Mouse (Mus musculus): ENCODE results near the gene Whrn. TPM values are rescaled to one million over a fixed set of nuclear protein-coding genes. Genes with fewer than 3 reads are reported as not detected.

Gene Whrn
- polyA plus RNA-seq, 1 experiment from 2014 or later, result 1.2 TPM

- Histone ChIP-seq H3K4me3 (ENCODE audit: low read depth, low read length) (no peak overlapping the region), H3K4me2 (replicated peaks; ENCODE audit: low read depth) (no peak overlapping the region), H3K9me3 (ENCODE audit: control insufficient read depth, low read length) (no peaks in the 10 kb centered on the region), H3K36me3 (ENCODE audit: control insufficient read depth, insufficient read depth, low read length) (no peaks in the 10 kb centered on the region), H3K27ac (replicated peaks) (no peak overlapping the region), H3K27me3 (ENCODE audit: control insufficient read depth, insufficient read depth, low read length) (no peaks in the 10 kb centered on the region), H3K9ac (ENCODE audit: low read length) (no peak overlapping the region), H3K4me1 (replicated peaks; ENCODE audit: control insufficient read depth, insufficient read depth) (peaks cover 3% of the 10 kb centered on the region; the same call in 1 of the 2 replicates)
- TF ChIP-seq CTCF (IDR thresholded peaks at IDR 0.05; ENCODE audit: low read depth) (no peak), EP300 (optimal IDR thresholded peaks at IDR 0.05) (no peak)
- DNase-seq (ENCODE audit: low spot score) (no peak), ATAC-seq (ENCODE audit: low FRiP score, low TSS enrichment) (no peak)
- WGBS, result 71% methylated on average over 5 of the region's 5 CpGs
These were observed 80.8 kb downstream of the Whrn start for GRCm38 (mm10) chr4:63414951-63415350.

DNA sequence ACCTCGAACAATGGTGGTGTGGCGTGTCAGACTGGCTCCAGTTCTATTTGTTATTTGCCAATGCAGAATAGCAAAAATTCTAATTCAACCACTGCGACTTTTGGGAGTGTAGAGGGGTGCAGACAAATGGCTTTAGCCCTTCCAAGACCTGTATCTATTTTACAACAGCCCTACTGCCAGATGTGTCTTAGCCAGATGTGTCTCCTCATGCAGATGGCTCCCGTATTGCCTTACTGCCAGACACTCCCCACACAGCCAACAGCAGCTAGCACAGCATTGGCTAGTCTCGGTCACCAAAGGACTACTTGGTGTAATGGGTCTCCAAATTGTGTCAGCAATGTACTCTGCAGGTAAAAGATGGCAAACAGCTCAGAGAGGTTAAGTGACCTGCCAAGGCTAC lies 84.6 kb downstream of the Whrn start:
- 49% methylated on average over 5 of the region's 5 CpGs for WGBS
- no peak for TF ChIP-seq CTCF (IDR thresholded peaks at IDR 0.05; ENCODE audit: low read depth)
- no peak for TF ChIP-seq EP300 (optimal IDR thresholded peaks at IDR 0.05)
- Histone ChIP-seq H3K4me1 (replicated peaks; ENCODE audit: control insufficient read depth, insufficient read depth) (peaks cover 4% of the 10 kb centered on the region; the same call in 1 of the 2 replicates), H3K36me3 (ENCODE audit: control insufficient read depth, insufficient read depth, low read length) (no peaks in the 10 kb centered on the region), H3K27me3 (ENCODE audit: control insufficient read depth, insufficient read depth, low read length) (no peaks in the 10 kb centered on the region), H3K9ac (ENCODE audit: low read length) (no peak overlapping the region), H3K4me3 (ENCODE audit: low read depth, low read length) (no peak overlapping the region), H3K9me3 (ENCODE audit: control insufficient read depth, low read length) (no peaks in the 10 kb centered on the region), H3K27ac (replicated peaks) (no peak overlapping the region), H3K4me2 (replicated peaks; ENCODE audit: low read depth) (no peak overlapping the region)
- no peak for ATAC-seq (ENCODE audit: low FRiP score, low TSS enrichment)
- no peak for DNase-seq (ENCODE audit: low spot score)

DNA sequence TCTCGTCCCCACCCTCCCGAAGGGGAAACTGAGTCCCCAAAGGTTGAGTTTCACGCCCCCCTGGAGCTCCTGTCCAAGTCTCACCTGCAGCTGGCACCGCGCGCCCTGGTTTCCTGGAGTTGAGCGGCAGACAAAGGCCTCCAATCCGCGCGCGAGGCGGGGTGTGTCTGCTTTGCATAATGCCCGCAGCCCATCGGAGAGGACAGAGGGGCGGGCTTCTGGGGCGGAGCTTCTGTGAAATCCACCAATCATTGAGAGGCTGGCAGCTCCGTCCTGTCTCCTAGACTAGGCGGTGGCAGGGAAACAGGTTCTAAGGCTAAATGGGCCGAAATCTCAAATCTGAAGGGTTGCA lies 85.2 kb downstream of the Whrn start:
- peak overlapping the region; percentile 50; the same call in 1 of the 2 replicates for H3K27ac ChIP-seq (replicated peaks)
- peak overlapping the region; percentile 51 for H3K9ac ChIP-seq (ENCODE audit: low read length)
- ATAC-seq (ENCODE audit: low FRiP score, low TSS enrichment), result peak; percentile 93

GRCm38 (mm10) chr4:63409908-63410582 lies 85.7 kb downstream of the Whrn start:
- Histone ChIP-seq H3K4me1 (replicated peaks; ENCODE audit: control insufficient read depth, insufficient read depth) (peaks cover 4% of the 10 kb centered on the region), H3K9ac (ENCODE audit: low read length) (peak overlapping the region; percentile 51), H3K27me3 (ENCODE audit: control insufficient read depth, insufficient read depth, low read length) (no peaks in the 10 kb centered on the region), H3K36me3 (ENCODE audit: control insufficient read depth, insufficient read depth, low read length) (no peaks in the 10 kb centered on the region), H3K4me3 (ENCODE audit: low read depth, low read length) (peak overlapping the region; percentile 48), H3K27ac (replicated peaks) (peak overlapping the region; percentile 50), H3K9me3 (ENCODE audit: control insufficient read depth, low read length) (no peaks in the 10 kb centered on the region), H3K4me2 (replicated peaks; ENCODE audit: low read depth) (peak overlapping the region; percentile 95)
- ATAC-seq (ENCODE audit: low FRiP score, low TSS enrichment) (peak; percentile 81), DNase-seq (ENCODE audit: low spot score) (peak; percentile 81)
- TF ChIP-seq CTCF (IDR thresholded peaks at IDR 0.05; ENCODE audit: low read depth), result 0 out of 2 replicates have a peak, but pooled peaks have one; percentile 2
- no peak for TF ChIP-seq EP300 (optimal IDR thresholded peaks at IDR 0.05)
- WGBS, result under 1% methylated on average over 38 of the region's 39 CpGs

More for the DNA sequence above, 85.2 kb downstream of the Whrn start:
- H3K27me3 ChIP-seq (ENCODE audit: control insufficient read depth, insufficient read depth, low read length), result no peaks in the 10 kb centered on the region
- H3K36me3 ChIP-seq (ENCODE audit: control insufficient read depth, insufficient read depth, low read length), result no peaks in the 10 kb centered on the region
- peaks cover 4% of the 10 kb centered on the region; the same call in 1 of the 2 replicates for H3K4me1 ChIP-seq (replicated peaks; ENCODE audit: control insufficient read depth, insufficient read depth)
- peak overlapping the region; percentile 95 for H3K4me2 ChIP-seq (replicated peaks; ENCODE audit: low read depth)
- H3K4me3 ChIP-seq (ENCODE audit: low read depth, low read length), result peak overlapping the region; percentile 48
- DNase-seq (ENCODE audit: low spot score), result peak; percentile 97
- no peaks in the 10 kb centered on the region for H3K9me3 ChIP-seq (ENCODE audit: control insufficient read depth, low read length)
- WGBS, result 0% methylated on average over 19 of the region's 19 CpGs
- no peak for TF ChIP-seq EP300 (optimal IDR thresholded peaks at IDR 0.05)
- TF ChIP-seq CTCF (IDR thresholded peaks at IDR 0.05; ENCODE audit: low read depth), result 0 out of 2 replicates have a peak, but pooled peaks have one; percentile 0

- no peak for DNase-seq (ENCODE audit: low spot score)
These were observed 86.4 kb downstream of the Whrn start for GRCm38 (mm10) chr4:63409317-63409907.

DNA sequence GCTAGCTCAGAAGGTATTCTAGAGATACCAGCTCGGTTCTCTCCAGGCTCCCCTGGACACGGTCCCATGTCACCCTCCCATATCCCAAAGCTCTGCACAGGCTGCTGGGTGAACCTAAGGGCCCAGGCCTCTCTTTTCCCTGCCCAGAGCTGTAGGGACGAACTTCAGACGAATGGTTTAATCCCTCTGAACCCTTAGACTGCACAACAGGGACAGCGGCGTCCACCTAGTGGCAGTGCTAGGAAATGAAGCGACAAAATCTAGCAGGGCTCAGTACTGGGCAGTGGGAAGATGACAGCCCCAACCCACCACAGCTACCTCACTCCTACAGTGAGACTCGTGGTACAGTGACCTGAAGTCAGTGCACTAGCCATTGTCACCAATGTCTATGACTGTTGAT lies 87.1 kb downstream of the Whrn start:
- Histone ChIP-seq H3K9ac (ENCODE audit: low read length) (peak overlapping the region; percentile 35; the same call in 1 of the 2 replicates), H3K27ac (replicated peaks) (peak overlapping the region; percentile 65; the same call in 1 of the 2 replicates), H3K27me3 (ENCODE audit: control insufficient read depth, insufficient read depth, low read length) (no peaks in the 10 kb centered on the region), H3K9me3 (ENCODE audit: control insufficient read depth, low read length) (no peaks in the 10 kb centered on the region), H3K4me1 (replicated peaks; ENCODE audit: control insufficient read depth, insufficient read depth) (peaks cover 12% of the 10 kb centered on the region), H3K4me2 (replicated peaks; ENCODE audit: low read depth) (peak overlapping the region; percentile 95), H3K4me3 (ENCODE audit: low read depth, low read length) (no peak overlapping the region), H3K36me3 (ENCODE audit: control insufficient read depth, insufficient read depth, low read length) (no peaks in the 10 kb centered on the region)
- TF ChIP-seq EP300 (optimal IDR thresholded peaks at IDR 0.05) (no peak), CTCF (IDR thresholded peaks at IDR 0.05; ENCODE audit: low read depth) (peak; percentile 84)
- 7% methylated on average over 8 of the region's 8 CpGs for WGBS
- ATAC-seq (ENCODE audit: low FRiP score, low TSS enrichment), result peak; percentile 53
- DNase-seq (ENCODE audit: low spot score), result peak; percentile 55

More at GRCm38 (mm10) chr4:63409317-63409907, 86.4 kb downstream of the Whrn start:
- whole genome bisulfite sequencing, result 1% methylated on average over 18 of the region's 18 CpGs
- no peaks in the 10 kb centered on the region for H3K36me3 ChIP-seq (ENCODE audit: control insufficient read depth, insufficient read depth, low read length)
- H3K9me3 ChIP-seq (ENCODE audit: control insufficient read depth, low read length), result no peaks in the 10 kb centered on the region
- no peak for TF ChIP-seq CTCF (IDR thresholded peaks at IDR 0.05; ENCODE audit: low read depth)
- no peak for TF ChIP-seq EP300 (optimal IDR thresholded peaks at IDR 0.05)
- H3K9ac ChIP-seq (ENCODE audit: low read length), result peak overlapping the region; percentile 51
- H3K27ac ChIP-seq (replicated peaks), result peak overlapping the region; percentile 50
- H3K4me1 ChIP-seq (replicated peaks; ENCODE audit: control insufficient read depth, insufficient read depth), result peaks cover 8% of the 10 kb centered on the region
- peak overlapping the region; percentile 95 for H3K4me2 ChIP-seq (replicated peaks; ENCODE audit: low read depth)
- H3K4me3 ChIP-seq (ENCODE audit: low read depth, low read length), result peak overlapping the region; percentile 48
- no peaks in the 10 kb centered on the region for H3K27me3 ChIP-seq (ENCODE audit: control insufficient read depth, insufficient read depth, low read length)
- ATAC-seq (ENCODE audit: low FRiP score, low TSS enrichment), result no peak
